Mouse (Mus musculus): ENCODE data around the gene Pigt. TPM values are rescaled to one million over a fixed set of nuclear protein-coding genes. Genes with fewer than 3 reads are reported as not detected.

The Pigt gene
- polyA plus RNA-seq, 1 experiment from 2014 or later, result 47.2 TPM

DNA sequence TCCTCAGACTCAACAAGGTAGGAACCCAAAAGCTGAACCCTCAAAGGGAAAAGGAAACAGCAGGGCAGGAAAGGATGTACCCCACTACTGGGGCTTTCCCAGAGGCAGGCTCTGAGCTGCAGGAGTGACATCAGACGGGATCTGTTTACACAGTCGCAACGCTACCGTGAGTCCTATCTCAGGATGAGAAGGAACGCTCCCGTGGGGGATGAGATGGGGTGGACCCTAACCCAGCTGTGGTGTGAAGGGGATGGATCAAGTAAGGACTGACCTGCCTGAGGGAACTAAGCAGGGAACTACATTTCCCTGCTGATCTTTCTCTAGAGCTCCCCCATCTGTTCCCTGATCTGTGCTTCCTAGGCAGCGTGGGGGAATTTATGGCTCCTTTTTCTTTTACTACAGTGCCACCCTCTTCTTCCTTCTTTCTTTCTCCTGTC is 40.4 kb upstream of the Pigt start, which contains the start of gene Sys1:
TSS of gene Sys1 (plus strand) at position 101 of the 437 bp plus-strand sequence.
- Histone ChIP-seq H3K4me3 (no peak within 1 kb of the TSS), H3K9ac (peak within 1 kb of the TSS; percentile 54), H3K4me2 (peak within 1 kb of the TSS; percentile 37; the same call in 1 of the 2 replicates), H3K27me3 (0 out of 2 replicates have a peak, but pooled peaks cover 2% of the 10 kb centered on the region), H3K4me1 (peaks cover 12% of the 10 kb centered on the region), H3K9me3 (replicated peaks) (no peaks in the 10 kb centered on the region), H3K27ac (no peak within 1 kb of the TSS), H3K36me3 (ENCODE audit: poor library complexity, severe bottlenecking) (no peaks in the 10 kb centered on the region)
- ATAC-seq, result no peak
- 2% methylated on average over 7 of the region's 7 CpGs for WGBS

DNA sequence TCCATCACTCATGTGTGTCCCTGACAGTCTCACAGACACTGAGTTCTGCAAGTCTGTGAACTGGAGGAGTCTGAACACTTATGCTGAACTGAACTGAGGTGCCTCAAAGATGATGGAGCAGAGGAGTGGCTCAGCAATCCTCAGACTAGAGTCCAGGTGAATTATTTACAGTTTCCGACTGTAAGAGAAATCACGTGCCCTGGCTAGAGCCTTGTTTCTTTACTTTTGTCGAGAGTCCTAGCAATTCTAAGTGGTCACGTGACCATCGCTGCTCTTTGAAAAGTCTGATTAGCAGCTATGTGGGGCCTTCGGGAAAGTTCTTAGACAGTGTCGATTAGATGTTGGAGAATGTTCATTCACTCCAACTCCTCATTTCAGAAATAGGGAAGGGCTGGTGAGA is 39.4 kb upstream of the Pigt start:
- Histone ChIP-seq H3K4me3 (no peak overlapping the region), H3K4me1 (peaks cover 21% of the 10 kb centered on the region), H3K9ac (no peak overlapping the region), H3K4me2 (no peak overlapping the region), H3K27me3 (0 out of 2 replicates have a peak, but pooled peaks cover 2% of the 10 kb centered on the region), H3K27ac (no peak overlapping the region), H3K9me3 (replicated peaks) (no peaks in the 10 kb centered on the region), H3K36me3 (ENCODE audit: poor library complexity, severe bottlenecking) (peaks cover 2% of the 10 kb centered on the region; the same call in 1 of the 2 replicates)
- 64% methylated on average over 7 of the region's 7 CpGs for WGBS
- ATAC-seq, result no peak

DNA sequence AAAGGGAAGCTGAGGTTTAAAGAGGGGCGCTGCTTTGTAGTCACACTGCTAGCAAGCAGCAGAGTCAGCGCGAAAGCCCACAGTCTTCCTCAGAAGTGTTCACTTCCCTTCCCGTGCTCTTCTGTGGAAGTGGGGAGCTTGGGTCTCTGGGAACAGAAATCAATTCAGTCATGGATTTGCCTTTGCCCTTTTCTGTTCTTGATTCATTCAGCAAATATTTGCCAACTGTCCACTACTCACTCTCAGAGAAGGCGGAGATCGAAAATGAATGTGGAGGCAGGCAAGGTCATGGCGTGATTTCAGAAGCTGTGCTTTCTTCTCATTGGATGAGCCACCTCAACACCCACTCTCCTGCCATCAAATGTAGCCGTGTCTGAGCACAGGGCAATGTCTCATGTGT is 38.8 kb upstream of the Pigt start:
- 89% methylated on average over 8 of the region's 8 CpGs for WGBS
- peaks cover 8% of the 10 kb centered on the region; the same call in 1 of the 2 replicates for H3K36me3 ChIP-seq (ENCODE audit: poor library complexity, severe bottlenecking)
- no peaks in the 10 kb centered on the region for H3K9me3 ChIP-seq (replicated peaks)
- ATAC-seq, result no peak
- no peak overlapping the region for H3K27ac ChIP-seq
- H3K27me3 ChIP-seq, result no peaks in the 10 kb centered on the region
- H3K9ac ChIP-seq, result no peak overlapping the region
- H3K4me1 ChIP-seq, result peaks cover 21% of the 10 kb centered on the region
- no peak overlapping the region for H3K4me2 ChIP-seq
- no peak overlapping the region for H3K4me3 ChIP-seq

DNA sequence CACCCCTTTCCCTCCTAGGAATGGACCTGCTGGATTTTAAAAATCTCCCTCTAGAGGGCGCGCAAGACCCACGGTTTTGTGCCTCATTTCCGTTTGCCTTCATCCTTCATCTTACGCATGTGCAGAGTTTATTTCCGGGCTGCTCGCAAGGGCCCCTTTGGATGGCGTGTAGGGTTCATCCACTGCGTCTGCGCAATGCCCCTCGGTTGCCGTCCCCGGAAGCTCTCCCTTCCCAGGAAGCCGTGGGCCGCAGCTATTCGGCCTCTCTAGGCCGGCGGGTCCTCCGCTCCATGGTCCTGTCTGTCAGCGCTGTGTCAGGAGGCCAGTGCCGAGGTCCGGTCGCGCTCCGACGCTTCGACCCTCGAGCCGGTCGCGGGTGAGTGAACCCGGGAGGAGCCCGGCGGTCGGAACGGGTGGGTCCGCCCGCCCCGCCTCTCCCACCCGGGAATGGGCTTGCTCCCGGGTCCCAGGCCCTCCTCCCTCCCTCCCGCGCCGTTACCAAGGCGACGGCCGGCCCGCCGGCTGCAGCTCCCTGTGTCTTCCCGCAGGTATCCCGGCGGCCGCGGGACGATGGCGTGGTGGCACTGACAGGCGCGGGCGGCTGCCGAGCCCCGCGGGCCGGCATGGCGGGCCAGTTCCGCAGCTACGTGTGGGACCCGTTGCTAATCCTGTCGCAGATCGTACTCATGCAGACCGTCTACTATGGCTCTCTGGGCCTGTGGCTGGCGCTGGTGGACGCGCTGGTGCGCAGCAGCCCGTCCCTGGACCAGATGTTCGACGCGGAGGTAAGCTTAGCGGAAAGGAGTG is 36.4 kb upstream of the Pigt start, which contains the start of gene Gm20458:
TSS of gene Gm20458 (plus strand) at position 223 of the 807 bp plus-strand sequence.
- H3K36me3 ChIP-seq (ENCODE audit: poor library complexity, severe bottlenecking), result peaks cover 30% of the 10 kb centered on the region
- peaks cover 21% of the 10 kb centered on the region for H3K4me1 ChIP-seq
- peak; percentile 99 for ATAC-seq
- H3K27me3 ChIP-seq, result no peaks in the 10 kb centered on the region
- H3K4me3 ChIP-seq, result peak within 1 kb of the TSS; percentile 88
- H3K4me2 ChIP-seq, result peak within 1 kb of the TSS; percentile 75
- under 1% methylated on average over 69 of the region's 79 CpGs for WGBS
- H3K9me3 ChIP-seq (replicated peaks), result no peaks in the 10 kb centered on the region
- H3K9ac ChIP-seq, result peak within 1 kb of the TSS; percentile 85
- H3K27ac ChIP-seq, result peak within 1 kb of the TSS; percentile 87

DNA sequence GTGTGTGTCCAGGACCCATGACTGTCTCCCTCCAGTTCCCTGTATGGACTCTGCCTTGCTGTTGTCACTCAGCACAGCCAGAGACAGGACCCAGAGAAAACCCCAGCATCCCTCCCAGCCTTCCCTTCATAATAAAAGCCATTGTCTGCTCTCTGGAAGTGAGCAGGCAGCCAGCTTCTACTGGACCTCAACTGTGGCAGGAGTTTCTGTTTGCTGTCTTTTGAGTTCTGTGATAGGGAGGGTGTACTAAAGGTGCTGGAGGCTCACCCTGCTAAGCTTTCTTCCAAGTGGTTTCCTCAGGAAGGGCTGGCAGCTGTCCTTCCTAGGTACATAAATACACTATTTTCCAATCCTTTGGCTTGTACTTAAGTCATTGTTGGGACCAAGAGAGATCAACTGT is 32.2 kb upstream of the Pigt start:
- Histone ChIP-seq H3K4me3 (no peak overlapping the region), H3K27me3 (no peaks in the 10 kb centered on the region), H3K9me3 (replicated peaks) (no peaks in the 10 kb centered on the region), H3K9ac (no peak overlapping the region), H3K36me3 (ENCODE audit: poor library complexity, severe bottlenecking) (peaks cover 61% of the 10 kb centered on the region), H3K4me2 (no peak overlapping the region), H3K4me1 (peaks cover 13% of the 10 kb centered on the region), H3K27ac (no peak overlapping the region)
- no peak for ATAC-seq

DNA sequence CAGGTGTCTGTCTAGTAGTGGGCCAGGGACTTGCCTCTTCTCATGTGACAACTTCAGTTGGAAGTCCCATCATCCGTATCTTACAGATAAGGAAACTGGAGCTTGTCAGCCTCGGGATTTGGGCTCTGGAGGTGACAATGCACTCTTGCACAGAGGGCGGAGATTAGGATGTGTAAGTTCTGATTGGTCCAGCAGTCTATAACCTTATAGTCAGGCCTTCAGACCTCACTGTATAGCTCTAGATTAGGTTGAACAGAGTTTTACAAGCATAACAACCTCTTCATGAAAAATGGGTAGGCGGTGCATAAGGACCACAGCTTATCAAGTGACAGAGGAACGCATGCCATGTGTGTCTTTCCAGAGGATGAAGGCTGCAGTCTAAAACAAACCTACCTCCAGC is 30.5 kb upstream of the Pigt start:
- no peak for ATAC-seq
- no peaks in the 10 kb centered on the region for H3K27me3 ChIP-seq
- peaks cover 10% of the 10 kb centered on the region for H3K4me1 ChIP-seq
- 86% methylated on average over 5 of the region's 5 CpGs for WGBS
- no peaks in the 10 kb centered on the region for H3K9me3 ChIP-seq (replicated peaks)
- H3K4me3 ChIP-seq, result no peak overlapping the region
- no peak overlapping the region for H3K4me2 ChIP-seq
- H3K27ac ChIP-seq, result no peak overlapping the region
- no peak overlapping the region for H3K9ac ChIP-seq
- H3K36me3 ChIP-seq (ENCODE audit: poor library complexity, severe bottlenecking), result peaks cover 61% of the 10 kb centered on the region

DNA sequence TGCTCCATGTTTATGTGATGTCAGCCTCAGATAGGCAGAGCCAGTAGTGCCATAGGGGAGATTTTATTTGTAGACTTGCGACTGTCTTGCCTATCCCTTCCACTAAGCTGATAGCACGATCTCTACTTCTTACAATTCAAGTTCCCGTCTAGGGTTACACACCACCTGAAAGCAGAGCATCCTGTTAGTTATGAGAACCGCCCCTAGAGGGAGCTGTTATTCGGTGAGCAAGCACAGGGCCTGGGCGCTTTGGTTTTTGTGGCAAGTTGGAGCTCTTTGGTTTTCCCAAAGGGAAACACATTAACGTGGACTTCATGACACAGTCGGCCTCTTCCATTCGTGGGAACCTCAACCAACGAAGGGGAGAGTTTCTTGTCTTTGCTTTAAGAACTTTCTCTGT is 27.1 kb upstream of the Pigt start:
- no peak overlapping the region for H3K4me3 ChIP-seq
- H3K36me3 ChIP-seq (ENCODE audit: poor library complexity, severe bottlenecking), result peaks cover 55% of the 10 kb centered on the region
- H3K4me1 ChIP-seq, result no peaks in the 10 kb centered on the region
- no peaks in the 10 kb centered on the region for H3K27me3 ChIP-seq
- no peaks in the 10 kb centered on the region for H3K9me3 ChIP-seq (replicated peaks)
- H3K27ac ChIP-seq, result no peak overlapping the region
- 28% methylated on average over 10 of the region's 10 CpGs for WGBS
- ATAC-seq, result no peak
- H3K4me2 ChIP-seq, result no peak overlapping the region
- no peak overlapping the region for H3K9ac ChIP-seq

DNA sequence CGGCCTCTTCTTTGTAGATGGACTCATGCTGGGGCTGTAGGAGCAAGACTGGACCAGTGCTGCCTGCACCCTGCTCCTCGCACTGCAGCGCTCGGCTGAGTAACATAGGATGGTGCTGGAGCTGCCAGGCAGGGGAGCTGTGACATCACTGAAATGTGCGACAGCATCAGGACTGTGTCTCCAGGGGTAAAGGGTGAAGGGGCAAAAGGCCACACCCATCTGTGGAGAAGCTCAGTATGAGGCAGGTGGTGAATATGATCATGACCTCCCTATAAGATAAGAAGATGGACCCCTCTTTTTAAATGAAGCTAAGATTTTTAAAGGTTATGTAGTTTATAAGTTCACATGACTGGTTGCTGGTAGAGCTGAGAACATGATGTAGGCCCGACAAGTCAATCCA is 23.7 kb upstream of the Pigt start, which contains the start of gene Trp53tg5:
TSS of gene Trp53tg5 (minus strand) at position 101 of the 400 bp plus-strand sequence.
- H3K27ac ChIP-seq, result no peak within 1 kb of the TSS
- peaks cover 48% of the 10 kb centered on the region for H3K36me3 ChIP-seq (ENCODE audit: poor library complexity, severe bottlenecking)
- no peak for ATAC-seq
- WGBS, result 88% methylated on average over 6 of the region's 6 CpGs
- H3K9ac ChIP-seq, result no peak within 1 kb of the TSS
- no peak within 1 kb of the TSS for H3K4me3 ChIP-seq
- H3K4me1 ChIP-seq, result no peaks in the 10 kb centered on the region
- no peaks in the 10 kb centered on the region for H3K27me3 ChIP-seq
- H3K9me3 ChIP-seq (replicated peaks), result no peaks in the 10 kb centered on the region
- H3K4me2 ChIP-seq, result no peak within 1 kb of the TSS

DNA sequence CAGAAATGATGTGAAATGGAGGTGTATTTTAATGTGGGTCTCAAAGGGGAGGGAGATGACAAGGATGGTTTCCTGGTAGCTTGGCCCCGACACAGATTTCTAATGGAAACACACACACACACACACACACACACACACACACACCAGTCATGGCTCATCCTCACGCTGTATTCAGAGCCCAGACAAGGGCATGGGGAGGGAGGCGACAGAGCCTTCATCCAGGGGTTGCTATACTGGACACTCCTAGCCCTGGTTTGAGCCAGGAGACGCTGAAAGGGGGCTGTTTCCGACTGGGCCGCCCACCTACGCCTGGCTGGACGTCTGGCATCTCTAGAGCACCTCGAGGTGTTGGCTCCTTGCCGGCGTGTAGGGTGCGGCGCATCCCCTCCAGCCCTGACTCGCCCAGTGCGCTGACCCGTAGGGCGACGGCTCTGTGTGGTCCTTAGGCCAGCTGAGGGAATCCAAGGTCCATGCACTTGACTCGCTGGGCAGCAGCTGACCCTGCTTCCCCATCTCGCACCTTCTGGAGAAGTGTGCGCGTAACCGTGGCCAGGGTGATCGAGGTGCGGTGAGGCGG is 11.6 kb upstream of the Pigt start, which contains the start of gene Dbndd2:
TSS of gene Dbndd2 (plus strand) at position 426 of the 577 bp plus-strand sequence.
- peak; percentile 53 for ATAC-seq
- H3K27me3 ChIP-seq, result peaks cover 35% of the 10 kb centered on the region
- peak within 1 kb of the TSS; percentile 100 for H3K4me2 ChIP-seq
- H3K4me3 ChIP-seq, result peak within 1 kb of the TSS; percentile 68
- H3K27ac ChIP-seq, result no peak within 1 kb of the TSS
- peaks cover 17% of the 10 kb centered on the region for H3K4me1 ChIP-seq
- peaks cover 7% of the 10 kb centered on the region; the same call in 1 of the 2 replicates for H3K36me3 ChIP-seq (ENCODE audit: poor library complexity, severe bottlenecking)
- WGBS, result 2% methylated on average over 26 of the region's 26 CpGs
- peak within 1 kb of the TSS; percentile 74 for H3K9ac ChIP-seq
- H3K9me3 ChIP-seq (replicated peaks), result no peaks in the 10 kb centered on the region

DNA sequence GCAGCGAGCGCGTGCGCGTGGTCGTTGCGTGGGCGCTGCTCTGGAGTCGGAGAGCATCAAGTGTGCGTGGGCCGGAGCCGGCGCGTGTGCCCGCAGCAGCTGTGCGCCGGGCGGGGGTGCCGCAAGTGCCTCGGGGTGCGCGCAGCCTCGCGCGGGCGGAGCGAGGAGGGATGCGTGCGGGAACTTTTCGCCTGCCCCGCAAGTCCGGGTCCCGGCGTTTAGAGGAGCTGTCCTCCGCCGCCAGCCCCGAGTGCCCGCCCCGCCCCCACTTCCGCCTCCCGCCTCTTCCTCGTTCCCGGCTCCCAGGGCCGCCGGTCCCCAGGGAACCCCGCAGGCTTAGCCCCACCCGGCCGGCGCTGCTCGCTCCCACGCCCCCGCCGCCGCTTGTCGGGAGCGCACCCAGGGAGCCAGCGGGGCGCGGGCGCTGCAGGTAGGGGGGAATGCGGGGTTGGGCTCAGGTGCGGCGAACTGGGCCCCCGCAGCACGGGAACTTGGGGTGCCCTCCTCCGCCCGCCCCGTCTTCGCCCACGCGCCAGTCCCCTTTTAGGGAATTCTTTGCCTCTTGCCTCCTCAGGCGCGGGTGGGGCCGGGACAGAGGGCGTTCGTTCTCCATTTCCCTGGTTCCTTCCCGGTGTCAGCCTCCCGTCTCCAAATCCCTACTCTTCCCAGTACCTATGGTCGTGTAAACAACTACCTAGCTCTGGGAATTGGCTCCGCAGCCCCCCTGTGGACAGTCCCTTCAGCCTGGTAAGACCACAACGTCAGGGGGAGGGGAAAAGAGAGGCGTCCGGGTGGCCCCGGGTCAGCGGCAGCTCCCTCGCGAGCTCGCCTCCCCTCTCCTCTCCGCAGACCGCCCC is 10.8 kb upstream of the Pigt start:
- H3K9ac ChIP-seq, result peak overlapping the region; percentile 74
- peak overlapping the region; percentile 68 for H3K4me3 ChIP-seq
- peaks cover 35% of the 10 kb centered on the region for H3K27me3 ChIP-seq
- peaks cover 17% of the 10 kb centered on the region for H3K4me1 ChIP-seq
- H3K4me2 ChIP-seq, result peak overlapping the region; percentile 100
- peak; percentile 65 for ATAC-seq
- H3K36me3 ChIP-seq (ENCODE audit: poor library complexity, severe bottlenecking), result peaks cover 7% of the 10 kb centered on the region; the same call in 1 of the 2 replicates
- no peak overlapping the region for H3K27ac ChIP-seq
- H3K9me3 ChIP-seq (replicated peaks), result no peaks in the 10 kb centered on the region
- WGBS, result under 1% methylated on average over 75 of the region's 90 CpGs

DNA sequence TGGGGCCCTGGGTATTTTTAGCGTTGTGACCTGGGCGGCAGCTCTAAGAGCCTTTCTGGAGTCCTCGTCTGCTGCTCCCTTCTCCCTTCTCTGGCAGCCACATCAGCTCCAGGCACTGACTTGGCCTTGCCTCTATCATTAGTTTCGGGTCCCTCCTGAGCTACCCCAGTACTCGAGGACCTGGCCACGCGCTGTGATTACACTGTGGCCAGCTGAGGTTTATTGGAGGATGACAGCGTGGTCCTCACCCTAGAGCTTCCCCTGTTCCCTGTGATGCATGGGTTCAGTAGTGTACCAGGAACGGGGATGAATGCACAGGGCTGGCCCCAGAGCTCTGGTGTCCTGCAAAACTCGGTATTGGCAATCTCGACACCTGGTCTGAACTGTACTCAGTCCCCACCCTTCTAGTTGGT is 10.2 kb upstream of the Pigt start:
- ATAC-seq, result no peak
- Histone ChIP-seq H3K4me2 (peak overlapping the region; percentile 100), H3K27ac (no peak overlapping the region), H3K4me1 (peaks cover 17% of the 10 kb centered on the region), H3K27me3 (peaks cover 35% of the 10 kb centered on the region), H3K36me3 (ENCODE audit: poor library complexity, severe bottlenecking) (peaks cover 7% of the 10 kb centered on the region; the same call in 1 of the 2 replicates), H3K9ac (peak overlapping the region; percentile 74), H3K4me3 (peak overlapping the region; percentile 68), H3K9me3 (replicated peaks) (no peaks in the 10 kb centered on the region)
- WGBS, result 12% methylated on average over 11 of the region's 11 CpGs
